8 mouse cellular contexts compared by ENCODE assay signal in the genomic region with DNA sequence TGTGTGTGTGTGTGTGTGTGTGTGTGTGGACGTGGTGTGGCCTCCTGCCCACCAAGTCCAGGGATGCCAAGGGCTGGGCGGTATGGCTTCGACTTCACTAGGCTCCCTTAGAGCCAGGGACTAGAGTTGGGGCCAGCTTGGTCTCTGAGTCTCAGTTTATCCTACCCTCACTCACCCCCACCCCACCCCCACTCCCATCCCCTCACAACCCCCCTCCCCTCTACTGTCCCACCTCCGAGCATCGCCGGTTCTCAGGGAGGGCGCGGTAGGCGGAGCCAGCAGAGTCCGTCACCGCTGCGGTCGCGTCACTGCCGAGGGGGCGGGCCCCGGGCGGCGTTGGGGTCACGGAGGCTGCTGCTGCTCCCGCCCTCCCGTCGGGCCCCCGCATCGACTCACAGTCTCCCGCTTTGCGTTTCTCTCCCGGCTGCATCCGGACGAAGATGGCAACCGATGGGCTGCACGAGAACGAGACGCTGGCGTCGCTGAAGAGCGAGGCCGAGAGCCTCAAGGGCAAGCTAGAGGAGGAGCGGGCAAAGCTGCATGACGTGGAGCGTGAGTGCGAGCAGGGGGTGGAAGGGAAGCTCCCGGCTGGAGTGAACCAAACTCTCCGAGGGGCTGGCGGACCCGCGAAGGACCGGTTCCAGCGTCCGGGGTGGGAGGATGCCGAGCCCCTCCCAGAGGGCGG. TPM values are rescaled to one million over a fixed set of nuclear protein-coding genes. Genes with fewer than 3 reads are reported as not detected.
DNase-seq lines count a peak whose midpoint lies in the region; ATAC-seq lines count a peak whose summit lies in the region.

No protein-coding gene starts in this region.

- no peaks in the 10 kb centered on the region for H3K27me3 ChIP-seq in hindbrain, embryonic 16.5 days (replicated peaks; ENCODE audit: control insufficient read depth, insufficient read depth, low read length)
- H3K27me3 ChIP-seq in megakaryocyte, embryonic 14.5 days (replicated peaks), result peaks cover 10% of the 10 kb centered on the region

- H3K27ac ChIP-seq in hindbrain, embryonic 16.5 days (ENCODE audit: low read depth, low read length), result peak overlapping the region; percentile 91

- ATAC-seq in hindbrain, embryonic 16.5 days, result peak; percentile 89

- peak overlapping the region; percentile 80 for H3K4me3 ChIP-seq in hindbrain, embryonic 16.5 days (ENCODE audit: low read length)
- peak overlapping the region; percentile 96 for H3K4me3 ChIP-seq in megakaryocyte, embryonic 14.5 days (replicated peaks)

- H3K4me2 ChIP-seq in hindbrain, embryonic 16.5 days (ENCODE audit: low read length), result peak overlapping the region; percentile 80

- under 1% methylated on average over 39 of the region's 52 CpGs for WGBS in hindbrain, embryonic 16.5 days

- H3K9ac ChIP-seq in hindbrain, embryonic 16.5 days (ENCODE audit: low read depth, low read length), result peak overlapping the region; percentile 80

- H3K4me1 ChIP-seq in hindbrain, embryonic 16.5 days (ENCODE audit: control insufficient read depth, insufficient read depth, low read depth, low read length), result peaks cover 11% of the 10 kb centered on the region
- peaks cover 83% of the 10 kb centered on the region for H3K4me1 ChIP-seq in megakaryocyte, embryonic 14.5 days

- H3K36me3 ChIP-seq in hindbrain, embryonic 16.5 days (ENCODE audit: control insufficient read depth, insufficient read depth, low read length), result no peaks in the 10 kb centered on the region
- H3K36me3 ChIP-seq in megakaryocyte, embryonic 14.5 days (replicated peaks; ENCODE audit: low read length), result peaks cover 30% of the 10 kb centered on the region

- H3K9me3 ChIP-seq in hindbrain, embryonic 16.5 days (ENCODE audit: control insufficient read depth, low read length), result no peaks in the 10 kb centered on the region
- H3K9me3 ChIP-seq in megakaryocyte, embryonic 14.5 days, result no peaks in the 10 kb centered on the region

- DNase-seq in R1 (ENCODE audit: low read depth, low spot score), result peak; percentile 82
- peak; percentile 94 to 95 for DNase-seq in cerebellum, postnatal 10 days
- peak; percentile 75 for DNase-seq in gastrocnemius, adult 18-20 months (ENCODE audit: low spot score)
- peak; percentile 57 to 83 for DNase-seq in left cerebral cortex, adult 9 months (ENCODE audit: low spot score in 2 of 2)
- DNase-seq in right cerebral cortex, postnatal 14 days, result peak; percentile 83
- peak; percentile 58 to 73 for DNase-seq in urinary bladder, postnatal 36 days (ENCODE audit: low spot score in 2 of 2)

RNA-seq across cellular contexts. Expression of gene Gnb5, which starts 7.9 kb away (rescaled TPM):
- 10 to 100 TPM; 12.1 to 12.6 TPM for total RNA-seq in gastrocnemius, adult 18-20 months (2021)
- 89.1 and 97.7 TPM in 2 replicates for polyA plus RNA-seq in hindbrain, embryonic 16.5 days (2015; fragmentation: Nextera tagmentation; extraction: Ambion mirVana)
- polyA plus RNA-seq in megakaryocyte, embryonic 14.5 days (2012; ENCODE audit: insufficient read depth, low replicate concordance), result 6.7 and 7.5 TPM in 2 replicates

RNA-seq across cellular contexts. Expression of gene Bcl2l10, which starts 33.6 kb away (rescaled TPM):
- not detected for total RNA-seq in gastrocnemius, adult 18-20 months (2021)
- polyA plus RNA-seq in hindbrain, embryonic 16.5 days (2015; fragmentation: Nextera tagmentation; extraction: Ambion mirVana), result not detected in 2 replicates
- not detected in 2 replicates for polyA plus RNA-seq in megakaryocyte, embryonic 14.5 days (2012; ENCODE audit: insufficient read depth, low replicate concordance)

Comparison
In these comparisons a context has a peak if more than half of its experiments do, and no peak if none do; other contexts are left out.
1. Peak in every context shown above with its lines: DNase-seq, ATAC-seq, H3K4me3 ChIP-seq and H3K27ac ChIP-seq.
2. RNA of gene Gnb5, which starts 7.9 kb away (polyA plus RNA-seq): 89.1 to 97.7 TPM in hindbrain, embryonic 16.5 days; 6.7 to 7.5 TPM in megakaryocyte, embryonic 14.5 days; every median in the first group is over 10 times any median in the second.